Mouse (Mus musculus): Measurements from ENCODE around the gene Igflr1. TPM values are rescaled to one million over a fixed set of nuclear protein-coding genes. Genes with fewer than 3 reads are reported as not detected.
A peak's percentile ranks its signal among the peaks of the same experiment; 100 is the strongest.

The Igflr1 gene
- total RNA-seq, 2 experiments from 2014 or later, result 1.9 to 2.5 TPM

DNA sequence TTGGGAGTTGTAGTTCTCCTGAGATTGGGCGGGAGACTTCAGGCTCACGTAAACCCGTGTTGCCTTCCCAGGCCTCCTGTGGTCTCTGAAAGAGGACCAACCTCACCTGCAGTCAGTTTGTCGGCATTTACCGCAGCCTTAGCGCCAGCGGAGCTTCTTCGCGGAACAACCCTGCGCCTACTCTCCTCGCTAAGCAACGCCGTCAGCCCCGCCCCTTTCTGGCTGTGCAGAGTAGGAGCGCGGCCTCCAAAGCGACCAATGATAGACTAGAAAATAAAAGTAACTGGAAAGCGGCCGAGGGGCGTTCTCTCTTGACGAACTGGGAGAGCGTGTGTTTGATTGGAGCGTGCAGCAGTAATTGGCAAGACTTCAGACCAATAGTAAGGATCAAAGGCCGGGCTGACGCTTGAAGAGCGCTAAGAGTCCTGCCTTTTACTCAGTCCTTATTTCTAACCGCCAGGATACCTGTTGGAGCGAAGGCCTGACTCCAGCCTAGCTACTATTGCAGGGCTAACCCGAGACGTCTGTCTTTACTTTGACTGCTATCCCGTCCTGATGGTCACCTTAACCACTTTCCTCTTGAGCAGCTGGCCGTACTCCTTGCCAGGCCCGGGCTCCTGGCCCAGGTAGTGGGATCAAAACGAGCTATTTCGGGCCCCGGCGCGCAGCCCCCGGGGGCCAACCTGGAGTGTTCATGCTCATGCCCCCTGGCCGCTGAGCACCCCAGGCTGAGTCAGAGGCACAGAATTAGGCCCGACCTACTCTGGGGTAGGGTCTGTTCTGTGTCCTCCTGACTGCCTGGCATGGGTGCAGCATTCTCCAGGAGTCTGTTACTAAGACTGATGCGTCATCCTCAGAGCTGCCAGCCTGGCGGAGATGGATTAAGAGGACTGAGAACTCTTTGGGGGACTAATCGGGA lies 12.9 kb upstream of the Igflr1 start, which contains the start of the genes Hspb6 and Proser3:
Gene Hspb6, plus strand, starts transcription at position 77 of the 919 bp plus-strand sequence.
Gene Proser3, minus strand, starts transcription at position 198 of the 919 bp plus-strand sequence.
- peak; percentile 95 to 96 for DNase-seq
- intact Hi-C loops (cut with DNase I), result loop anchor here (5.0 kb wide), 1 partner anchor 60 kb away; the partner anchor contains the start of gene Prodh2

DNA sequence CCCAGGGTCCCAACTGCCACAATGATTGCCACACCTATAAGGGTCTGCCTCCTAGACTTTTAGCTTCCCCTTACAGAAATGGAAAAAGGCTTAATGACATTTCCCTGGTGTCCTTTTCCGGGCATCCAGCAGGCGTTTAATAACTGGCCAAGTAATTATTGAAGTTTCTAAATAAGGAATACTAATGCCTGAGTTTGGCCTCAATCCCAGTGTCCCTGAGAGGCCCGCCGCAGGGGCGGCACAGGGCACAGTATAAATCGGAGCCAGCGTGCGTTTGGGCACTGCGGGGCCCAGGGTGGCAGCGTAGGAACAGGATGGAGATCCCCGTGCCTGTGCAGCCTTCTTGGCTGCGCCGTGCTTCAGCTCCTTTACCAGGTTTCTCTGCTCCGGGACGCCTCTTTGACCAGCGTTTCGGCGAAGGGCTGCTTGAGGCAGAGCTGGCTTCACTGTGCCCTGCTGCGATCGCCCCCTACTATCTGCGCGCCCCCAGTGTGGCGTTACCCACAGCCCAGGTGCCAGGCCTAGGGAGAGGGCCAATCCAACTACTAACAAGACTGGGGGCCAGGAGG lies 12.1 kb upstream of the Igflr1 start:
- intact Hi-C loops (cut with DNase I), result loop anchor here (5.0 kb wide), 1 partner anchor 61 kb away; the partner anchor contains the start of gene Prodh2
- peak; percentile 73 to 81 for DNase-seq

DNA sequence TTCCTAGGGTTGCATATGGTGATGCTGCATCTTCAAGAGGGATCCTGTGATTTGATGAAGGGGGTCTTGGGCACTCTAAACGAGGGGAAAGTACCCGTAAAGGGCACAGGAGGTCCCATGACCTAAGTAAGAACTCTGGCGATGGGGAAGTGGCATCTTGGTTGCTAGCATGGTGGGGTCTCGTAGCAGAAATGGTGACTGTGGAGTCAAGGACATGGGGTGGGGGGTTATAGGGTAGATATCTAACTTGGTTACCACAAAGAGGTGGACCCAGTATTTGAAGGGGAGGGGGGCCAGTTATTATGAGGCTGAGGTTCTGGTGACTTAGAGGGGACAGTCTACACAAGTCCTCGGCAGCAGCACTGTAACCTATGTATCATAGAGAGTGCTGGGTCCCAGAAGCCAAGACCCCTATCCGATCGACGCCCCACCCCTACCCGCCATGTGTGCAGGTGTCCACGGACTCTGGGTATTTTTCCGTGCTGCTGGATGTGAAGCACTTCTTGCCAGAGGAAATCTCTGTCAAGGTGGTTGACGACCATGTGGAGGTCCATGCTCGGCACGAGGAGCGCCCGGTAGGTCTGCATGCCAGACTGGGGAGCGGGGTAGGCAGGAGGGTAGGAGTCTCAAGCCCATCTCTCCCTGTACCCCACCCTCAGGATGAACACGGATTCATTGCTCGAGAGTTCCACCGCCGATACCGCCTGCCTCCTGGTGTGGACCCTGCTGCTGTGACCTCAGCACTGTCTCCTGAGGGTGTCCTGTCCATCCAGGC lies 11.2 kb upstream of the Igflr1 start:
- intact Hi-C loops (cut with DNase I), result loop anchor here (5.0 kb wide), 1 partner anchor 62 kb away; the partner anchor contains the start of gene Prodh2
- DNase-seq, result no peak

DNA sequence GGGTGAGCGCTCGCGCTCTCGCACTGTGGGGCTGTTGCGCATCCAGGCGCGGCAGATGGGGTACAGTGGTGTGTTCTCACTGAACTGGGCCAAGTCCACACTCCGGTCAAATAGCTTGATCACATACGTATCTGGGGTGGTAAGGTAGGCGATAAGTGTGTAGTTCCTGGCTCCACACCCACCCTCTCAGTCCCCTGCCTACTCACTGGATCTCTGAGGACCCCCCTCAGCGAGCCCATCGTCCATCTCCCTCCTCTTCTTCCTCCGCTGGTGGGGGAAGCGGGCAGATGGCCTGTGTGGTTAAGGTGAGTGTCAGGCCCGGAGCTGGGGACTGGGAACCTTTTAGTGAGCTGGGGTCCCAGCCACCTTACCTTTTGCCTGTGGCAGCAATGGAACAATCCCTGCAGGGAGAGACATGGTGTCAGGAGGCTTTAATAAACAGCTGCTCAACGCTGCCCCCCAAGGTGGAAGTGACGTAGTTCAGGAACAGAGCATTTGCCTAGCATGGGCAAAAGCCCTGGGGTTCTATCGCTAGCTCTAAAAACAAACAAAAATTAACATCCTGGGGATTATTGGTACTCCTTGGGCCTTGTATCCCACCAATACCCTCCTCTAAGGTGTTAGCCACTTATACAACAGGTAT lies 8.2 kb upstream of the Igflr1 start:
- intact Hi-C loops (cut with DNase I), result no loop called here
- no peak for DNase-seq

DNA sequence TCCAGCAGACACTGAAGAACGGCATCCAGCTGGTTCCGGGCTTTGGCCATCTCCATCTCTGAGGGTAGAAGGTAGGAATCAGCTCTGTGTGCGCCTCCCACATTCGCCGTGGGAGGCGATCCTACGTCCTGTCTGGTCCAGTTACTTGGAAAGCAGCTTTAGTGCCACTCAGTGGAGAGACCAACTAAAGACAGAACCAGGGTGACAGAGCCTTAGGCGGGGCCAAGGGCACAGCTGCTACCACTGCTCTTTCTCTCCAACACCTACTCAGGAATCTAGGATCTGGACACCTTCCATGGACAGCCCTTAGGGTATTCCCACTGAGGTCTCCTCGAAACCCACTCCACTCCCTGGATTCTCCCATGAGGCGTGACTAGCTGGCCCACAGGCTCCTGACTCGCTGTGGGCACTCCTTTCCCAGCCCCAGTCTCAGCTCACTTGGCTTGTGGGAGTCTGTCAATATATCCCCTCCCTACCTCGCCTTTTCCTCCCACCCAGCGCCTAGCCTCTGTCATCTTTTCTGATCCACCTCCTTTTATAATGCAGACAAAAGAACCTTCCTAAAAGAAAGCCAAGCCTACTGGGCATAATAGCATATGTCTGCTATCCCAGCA lies 7.2 kb upstream of the Igflr1 start:
- DNase-seq, result no peak
- intact Hi-C loops (cut with DNase I), result no loop called here

- intact Hi-C loops (cut with DNase I), result no loop called here
- no peak for DNase-seq
Measured at GRCm38 (mm10) chr7:30558656-30559442, 6.4 kb upstream of the Igflr1 start.

- peak; percentile 94 for DNase-seq
- intact Hi-C loops (cut with DNase I), result no loop called here
Measured at GRCm38 (mm10) chr7:30559443-30559954, 5.7 kb upstream of the Igflr1 start, which contains the start of gene Lin37. Gene Lin37, minus strand, starts transcription at chr7:30559838.

DNA sequence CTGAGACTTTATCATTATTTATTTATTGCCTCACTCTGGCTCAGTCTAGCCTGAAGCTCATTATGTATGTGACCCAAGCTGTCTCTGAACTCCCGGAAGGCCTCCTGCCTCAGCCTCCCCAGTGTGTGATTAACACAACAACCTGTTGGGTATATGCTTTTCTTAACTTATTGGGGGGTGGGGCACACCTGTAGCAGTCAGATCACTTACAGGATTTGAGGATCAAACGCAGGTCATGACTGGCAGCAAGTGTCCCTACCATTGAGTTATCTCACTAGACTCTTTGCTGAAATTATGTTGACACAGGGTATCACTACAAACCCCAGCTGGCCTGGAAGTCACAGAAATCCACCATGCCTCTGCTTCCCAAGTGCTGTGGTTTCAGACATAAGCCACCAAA lies 4.9 kb upstream of the Igflr1 start:
- intact Hi-C loops (cut with DNase I), result no loop called here
- no peak for DNase-seq

- intact Hi-C loops (cut with DNase I), result no loop called here
- DNase-seq, result no peak
Measured at GRCm38 (mm10) chr7:30562526-30563116, 2.6 kb upstream of the Igflr1 start.

DNA sequence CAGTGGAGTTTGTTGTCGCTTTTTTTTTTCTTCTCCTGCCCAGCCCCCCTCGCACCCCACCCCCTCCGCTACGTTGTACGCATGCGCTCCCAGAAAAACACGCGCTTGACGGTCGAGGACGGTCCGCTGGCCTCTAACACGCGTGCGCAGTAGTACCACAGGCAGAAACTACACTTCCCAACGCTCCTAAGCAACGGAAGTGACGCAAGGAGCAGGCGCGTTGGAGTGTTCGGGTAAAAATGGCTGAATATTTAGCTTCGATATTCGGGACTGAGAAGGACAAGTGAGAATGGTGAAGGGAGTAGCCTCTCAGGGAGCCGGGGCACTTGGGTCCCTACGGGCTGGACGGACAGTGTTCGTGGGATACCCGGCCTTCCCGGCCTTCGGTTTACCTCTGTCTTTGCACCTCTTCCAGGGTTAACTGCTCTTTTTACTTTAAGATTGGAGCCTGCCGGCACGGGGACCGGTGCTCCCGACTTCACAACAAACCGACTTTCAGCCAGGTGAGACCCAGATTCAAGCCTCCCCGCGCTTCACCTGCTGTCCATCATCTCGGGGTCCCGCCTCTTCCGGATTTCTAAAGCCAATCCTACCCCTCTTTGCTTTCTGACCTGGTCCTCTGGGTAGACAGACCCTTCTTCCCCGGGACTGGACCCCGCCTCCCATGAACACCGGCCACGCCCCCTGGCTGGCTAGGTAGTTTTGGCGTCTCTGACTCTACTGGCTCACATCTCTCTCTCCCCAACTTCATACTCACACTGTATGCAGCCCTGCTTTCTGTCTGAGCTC lies 1.9 kb upstream of the Igflr1 start, which contains the start of the genes U2af1l4, Gm49396 and Psenen:
Gene U2af1l4, plus strand, starts transcription at position 185 of the 789 bp plus-strand sequence.
Gene Gm49396, plus strand, starts transcription at position 228 of the 789 bp plus-strand sequence.
Gene Psenen, minus strand, starts transcription at position 511 of the 789 bp plus-strand sequence.
- intact Hi-C loops (cut with DNase I), result no loop called here
- peak; percentile 96 for DNase-seq

- intact Hi-C loops (cut with DNase I), result loop anchor here (1.0 to 2.0 kb wide), 2 partner anchors 19 to 24 kb away; partner anchors contain the start of gene Kmt2b
- DNase-seq, result no peak
Measured at GRCm38 (mm10) chr7:30563906-30564280, 1.3 kb upstream of the Igflr1 start.

DNA sequence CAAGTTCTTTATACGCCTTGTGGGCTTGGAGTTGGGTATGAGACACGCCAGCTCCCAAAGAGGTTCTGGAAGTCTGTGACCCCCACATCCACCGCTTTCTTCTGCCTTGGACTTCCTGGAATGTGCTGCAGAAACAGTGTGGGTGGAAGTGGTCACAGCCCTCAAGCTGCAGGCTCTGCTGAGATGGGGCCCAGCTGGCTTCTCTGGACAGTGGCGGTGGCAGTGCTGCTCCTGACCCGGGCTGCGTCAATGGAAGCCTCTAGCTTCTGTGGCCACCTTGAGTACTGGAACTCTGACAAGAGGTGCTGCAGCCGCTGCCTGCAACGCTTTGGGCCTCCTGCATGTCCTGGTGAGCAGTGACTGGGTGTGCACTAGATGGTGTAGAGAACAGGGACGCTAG lies 806 bp downstream of the Igflr1 start:
- no peak for DNase-seq
- intact Hi-C loops (cut with DNase I), result no loop called here

- intact Hi-C loops (cut with DNase I), result no loop called here
- DNase-seq, result no peak
Measured at GRCm38 (mm10) chr7:30567555-30567954, 2.3 kb downstream of the Igflr1 start.

- DNase-seq, result no peak
- intact Hi-C loops (cut with DNase I), result no loop called here
Measured at GRCm38 (mm10) chr7:30572389-30572788, 7.2 kb downstream of the Igflr1 start.

GRCm38 (mm10) chr7:30572969-30573368 lies 7.7 kb downstream of the Igflr1 start:
- intact Hi-C loops (cut with DNase I), result no loop called here
- peak; percentile 49 to 70 for DNase-seq

GRCm38 (mm10) chr7:30579950-30580349 lies 14.7 kb downstream of the Igflr1 start:
- DNase-seq, result no peak
- intact Hi-C loops (cut with DNase I), result no loop called here

DNA sequence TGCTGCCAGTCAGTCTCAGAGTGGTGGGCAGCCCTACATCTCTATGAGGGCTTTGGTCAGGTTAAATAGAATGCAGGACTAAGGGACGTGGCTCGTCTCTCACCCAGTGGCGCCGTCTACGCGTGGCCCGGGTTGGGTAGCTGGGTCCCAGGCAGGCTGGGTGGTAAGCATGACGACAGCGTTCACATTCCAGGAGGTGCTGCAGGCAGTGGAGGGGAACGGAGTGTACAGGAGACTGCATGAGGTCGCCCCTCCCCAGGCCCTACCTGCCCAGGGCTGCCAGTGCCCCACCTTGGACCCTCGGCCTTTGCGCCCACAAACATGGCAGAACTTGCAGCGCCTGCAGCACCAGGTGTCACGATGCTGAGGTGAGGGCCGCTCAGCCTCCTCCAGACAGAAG lies 16.3 kb downstream of the Igflr1 start:
- intact Hi-C loops (cut with DNase I), result no loop called here
- no peak for DNase-seq

Measured in heart, postnatal 14 days (tissue).